Mouse (Mus musculus): Measurements from ENCODE around the gene Prim1. TPM values are rescaled to one million over a fixed set of nuclear protein-coding genes. Genes with fewer than 3 reads are reported as not detected.
A peak's percentile ranks its signal among the peaks of the same experiment; 100 is the strongest.
"Not testable (repeated sequence)": the region's sequence is repeated elsewhere in the genome, so short reads cannot be mapped to it uniquely, and the experiment has no call there.

Prim1 gene
- polyA plus RNA-seq, 1 experiment from 2014 or later, result 69.3 TPM

DNA sequence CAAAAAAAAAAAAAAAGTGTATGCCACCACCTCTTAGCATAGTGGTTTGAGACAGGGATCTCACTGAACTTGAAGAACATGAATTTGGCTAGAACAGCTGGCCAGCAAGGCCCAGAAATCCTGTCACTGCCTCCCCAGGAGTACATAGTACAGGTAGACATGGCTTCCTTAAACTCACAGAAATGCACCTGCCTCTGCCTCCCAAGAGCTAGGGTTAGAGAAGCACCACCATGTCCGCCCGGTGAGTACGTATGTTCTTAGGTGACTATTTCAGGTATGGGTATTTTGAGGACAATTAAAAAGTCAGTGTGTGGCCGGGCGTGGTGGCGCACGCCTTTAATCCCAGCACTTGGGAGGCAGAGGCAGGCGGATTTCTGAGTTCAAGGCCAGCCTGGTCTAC is 38.0 kb downstream of the Prim1 start:
- Histone ChIP-seq H3K4me1 (replicated peaks) (peaks cover 7% of the 10 kb centered on the region), H3K36me3 (replicated peaks) (peaks cover 35% of the 10 kb centered on the region), H3K9ac (no peak overlapping the region), H3K27ac (replicated peaks) (no peak overlapping the region), H3K9me3 (replicated peaks) (no peaks in the 10 kb centered on the region), H3K4me3 (replicated peaks) (no peak overlapping the region), H3K4me2 (no peak overlapping the region), H3K27me3 (no peaks in the 10 kb centered on the region)
- ATAC-seq (ENCODE audit: insufficient read depth), result no peak
- WGBS (ENCODE audit: insufficient replicate concordance), result 88% methylated on average over 8 of the region's 8 CpGs

- H3K4me2 ChIP-seq, result peak overlapping the region; percentile 97
- no peaks in the 10 kb centered on the region for H3K27me3 ChIP-seq
- no peaks in the 10 kb centered on the region for H3K9me3 ChIP-seq (replicated peaks)
- H3K4me1 ChIP-seq (replicated peaks), result peaks cover 42% of the 10 kb centered on the region
- H3K4me3 ChIP-seq (replicated peaks), result peak overlapping the region; percentile 98
- peaks cover 10% of the 10 kb centered on the region; the same call in 1 of the 2 replicates for H3K36me3 ChIP-seq (replicated peaks)
- WGBS (ENCODE audit: insufficient replicate concordance), result under 1% methylated on average over 18 of the region's 18 CpGs
- no peak for ATAC-seq (ENCODE audit: insufficient read depth)
- H3K9ac ChIP-seq, result peak overlapping the region; percentile 98
- peak overlapping the region; percentile 99 for H3K27ac ChIP-seq (replicated peaks)
Observed at GRCm38 (mm10) chr10:128058184-128058583, 43.2 kb downstream of the Prim1 start.

DNA sequence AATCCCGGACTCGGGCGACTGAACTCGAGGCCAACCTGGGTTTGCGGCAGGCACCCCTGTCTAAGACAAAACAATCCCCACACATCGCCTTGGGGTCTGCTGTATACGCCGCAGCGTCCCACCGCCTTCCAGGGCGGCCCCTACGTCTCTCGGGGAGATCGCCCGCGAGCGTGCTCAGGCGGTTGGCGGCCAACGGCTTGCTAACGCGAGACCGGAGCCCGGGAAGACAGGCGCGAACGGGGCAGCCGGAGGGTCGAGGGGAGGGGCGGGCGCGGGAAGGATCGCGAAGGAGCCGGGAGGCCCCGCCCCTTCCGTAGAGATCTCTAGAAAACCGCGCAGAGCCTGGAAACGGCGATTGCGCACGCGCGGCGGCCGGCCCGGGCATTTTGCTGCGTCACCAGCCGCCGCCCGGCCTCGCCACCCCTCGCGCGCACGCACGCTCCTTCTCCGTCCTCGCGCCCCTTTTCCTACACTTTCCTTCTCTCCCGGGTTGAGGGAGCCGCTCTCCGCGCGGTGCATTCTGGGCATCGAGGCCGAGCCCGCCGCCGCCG is 43.7 kb downstream of the Prim1 start, which contains the start of gene Ptges3:
Gene Ptges3 (plus strand): TSS at position 354 of the 551 bp plus-strand sequence.
- Histone ChIP-seq H3K27ac (replicated peaks) (peak within 1 kb of the TSS; percentile 99), H3K9ac (peak within 1 kb of the TSS; percentile 98), H3K27me3 (no peaks in the 10 kb centered on the region), H3K4me2 (peak within 1 kb of the TSS; percentile 97), H3K4me3 (replicated peaks) (peak within 1 kb of the TSS; percentile 98), H3K36me3 (replicated peaks) (peaks cover 13% of the 10 kb centered on the region), H3K9me3 (replicated peaks) (no peaks in the 10 kb centered on the region), H3K4me1 (replicated peaks) (peaks cover 47% of the 10 kb centered on the region)
- 1% methylated on average over 62 of the region's 72 CpGs for WGBS (ENCODE audit: insufficient replicate concordance)
- ATAC-seq (ENCODE audit: insufficient read depth), result peak; percentile 87

GRCm38 (mm10) chr10:128059207-128059981 is 44.4 kb downstream of the Prim1 start:
- WGBS (ENCODE audit: insufficient replicate concordance), result under 1% methylated on average over 61 of the region's 62 CpGs
- peak; percentile 51 for ATAC-seq (ENCODE audit: insufficient read depth)
- H3K4me1 ChIP-seq (replicated peaks), result peaks cover 52% of the 10 kb centered on the region
- peak overlapping the region; percentile 98 for H3K4me3 ChIP-seq (replicated peaks)
- H3K36me3 ChIP-seq (replicated peaks), result peaks cover 19% of the 10 kb centered on the region
- no peaks in the 10 kb centered on the region for H3K27me3 ChIP-seq
- H3K27ac ChIP-seq (replicated peaks), result peak overlapping the region; percentile 99
- H3K4me2 ChIP-seq, result peak overlapping the region; percentile 97
- H3K9ac ChIP-seq, result peak overlapping the region; percentile 98
- no peaks in the 10 kb centered on the region for H3K9me3 ChIP-seq (replicated peaks)

- H3K36me3 ChIP-seq (replicated peaks), result peaks cover 34% of the 10 kb centered on the region
- H3K4me3 ChIP-seq (replicated peaks), result peak overlapping the region; percentile 98
- peak overlapping the region; percentile 97 for H3K4me2 ChIP-seq
- H3K27me3 ChIP-seq, result no peaks in the 10 kb centered on the region
- H3K4me1 ChIP-seq (replicated peaks), result peaks cover 60% of the 10 kb centered on the region
- no peaks in the 10 kb centered on the region for H3K9me3 ChIP-seq (replicated peaks)
- no peak for ATAC-seq (ENCODE audit: insufficient read depth)
- WGBS (ENCODE audit: insufficient replicate concordance), result 41% methylated on average over 5 of the region's 5 CpGs
- H3K9ac ChIP-seq, result peak overlapping the region; percentile 98
- peak overlapping the region; percentile 64 for H3K27ac ChIP-seq (replicated peaks)
Observed at GRCm38 (mm10) chr10:128061109-128061508, 46.1 kb downstream of the Prim1 start.

DNA sequence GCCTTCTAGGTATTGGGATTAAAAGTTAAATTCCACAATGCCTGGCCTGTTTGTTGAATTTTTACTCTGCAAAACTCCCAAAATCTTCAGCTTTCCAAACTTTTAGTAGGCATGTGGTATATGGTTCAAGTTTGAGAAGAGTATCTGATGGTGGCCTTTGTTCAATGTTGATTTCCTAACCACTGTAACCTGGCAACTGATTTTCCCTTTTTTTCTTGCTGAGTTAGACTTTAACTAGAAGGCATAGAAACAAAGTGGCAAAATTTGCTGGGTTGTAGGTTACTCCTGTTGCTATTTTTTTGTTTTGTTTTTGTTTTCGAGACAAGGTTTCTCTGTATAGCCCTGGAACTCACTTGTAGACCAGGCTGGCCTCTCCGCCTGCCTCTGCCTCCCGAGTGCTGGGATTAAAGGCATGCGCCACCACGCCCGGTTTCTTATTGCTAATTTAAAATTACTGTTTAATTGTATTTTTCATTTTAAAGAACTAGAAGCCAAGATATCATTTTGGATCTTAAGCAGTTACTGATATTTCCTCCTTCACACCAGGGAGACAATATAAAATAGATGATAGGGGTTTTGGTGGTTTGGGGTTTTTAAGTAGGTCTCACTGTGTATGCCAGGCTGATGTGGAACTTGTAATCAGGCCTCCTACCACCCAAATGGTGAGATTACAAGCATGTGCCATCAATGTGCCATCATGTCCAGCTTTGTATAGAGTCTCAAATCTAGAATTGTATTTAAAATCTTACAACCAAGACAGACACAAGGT is 47.4 kb downstream of the Prim1 start:
- WGBS (ENCODE audit: insufficient replicate concordance), result 74% methylated on average over 6 of the region's 6 CpGs
- H3K4me2 ChIP-seq, result peak overlapping the region; percentile 47
- H3K27ac ChIP-seq (replicated peaks), result no peak overlapping the region
- H3K4me3 ChIP-seq (replicated peaks), result no peak overlapping the region; the same call in 1 of the 2 replicates
- peaks cover 64% of the 10 kb centered on the region for H3K4me1 ChIP-seq (replicated peaks)
- ATAC-seq (ENCODE audit: insufficient read depth), result no peak
- no peak overlapping the region for H3K9ac ChIP-seq
- no peaks in the 10 kb centered on the region for H3K27me3 ChIP-seq
- H3K36me3 ChIP-seq (replicated peaks), result peaks cover 40% of the 10 kb centered on the region
- H3K9me3 ChIP-seq (replicated peaks), result no peaks in the 10 kb centered on the region

- H3K27ac ChIP-seq (replicated peaks), result no peak overlapping the region
- peaks cover 66% of the 10 kb centered on the region for H3K36me3 ChIP-seq (replicated peaks)
- ATAC-seq (ENCODE audit: insufficient read depth), result no peak
- 80% methylated on average over 5 of the region's 5 CpGs for WGBS (ENCODE audit: insufficient replicate concordance)
- no peaks in the 10 kb centered on the region for H3K27me3 ChIP-seq
- H3K9me3 ChIP-seq (replicated peaks), result no peaks in the 10 kb centered on the region
- H3K4me1 ChIP-seq (replicated peaks), result peaks cover 59% of the 10 kb centered on the region
- no peak overlapping the region for H3K4me2 ChIP-seq
- H3K4me3 ChIP-seq (replicated peaks), result no peak overlapping the region
- H3K9ac ChIP-seq, result no peak overlapping the region
Observed at GRCm38 (mm10) chr10:128066072-128066471, 51.1 kb downstream of the Prim1 start.

GRCm38 (mm10) chr10:128069201-128069600 is 54.2 kb downstream of the Prim1 start:
- no peak for ATAC-seq (ENCODE audit: insufficient read depth)
- Histone ChIP-seq H3K36me3 (replicated peaks) (peaks cover 80% of the 10 kb centered on the region), H3K4me3 (replicated peaks) (no peak overlapping the region), H3K27ac (replicated peaks) (peak overlapping the region; percentile 60), H3K4me2 (0 out of 2 replicates have a peak overlapping the region, but pooled peaks have one; percentile 4), H3K9me3 (replicated peaks) (no peaks in the 10 kb centered on the region), H3K4me1 (replicated peaks) (peaks cover 29% of the 10 kb centered on the region), H3K27me3 (no peaks in the 10 kb centered on the region), H3K9ac (no peak overlapping the region)
- 48% methylated on average over 4 of the region's 4 CpGs for WGBS (ENCODE audit: insufficient replicate concordance)

- not testable (repeated sequence) for H3K9ac ChIP-seq; H3K27ac ChIP-seq (replicated peaks); H3K4me3 ChIP-seq (replicated peaks); H3K9me3 ChIP-seq (replicated peaks); H3K4me2 ChIP-seq; ATAC-seq (ENCODE audit: insufficient read depth); H3K27me3 ChIP-seq
- WGBS (ENCODE audit: insufficient replicate concordance), result 93% methylated on average over 2 of the region's 2 CpGs
- H3K4me1 ChIP-seq (replicated peaks), result peaks cover 20% of the 10 kb centered on the region
- peaks cover 81% of the 10 kb centered on the region for H3K36me3 ChIP-seq (replicated peaks)
Observed at GRCm38 (mm10) chr10:128070432-128070831, 55.5 kb downstream of the Prim1 start.

DNA sequence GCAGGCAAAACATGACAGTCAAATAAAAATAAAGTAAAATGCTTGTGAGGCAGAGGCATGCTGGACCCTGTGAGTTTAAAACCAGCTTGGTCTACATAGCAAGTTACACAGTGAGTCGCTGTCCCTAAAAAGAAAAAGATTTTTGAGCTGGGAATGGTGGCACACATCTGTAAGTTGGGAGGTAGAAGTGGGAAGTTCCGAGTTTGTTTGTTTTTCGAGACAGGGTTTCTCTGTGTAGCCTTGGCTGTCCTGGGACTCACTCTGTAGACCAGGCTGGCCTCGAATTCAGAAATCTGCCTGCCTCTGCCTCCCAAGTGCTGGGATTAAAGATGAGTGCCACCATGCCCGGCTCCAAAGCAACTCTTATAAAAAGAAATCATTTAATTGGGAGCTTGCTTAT is 63.3 kb downstream of the Prim1 start:
- H3K4me3 ChIP-seq (replicated peaks); H3K27ac ChIP-seq (replicated peaks); ATAC-seq (ENCODE audit: insufficient read depth); H3K9ac ChIP-seq; H3K27me3 ChIP-seq; H3K4me2 ChIP-seq; H3K9me3 ChIP-seq (replicated peaks): not testable (repeated sequence)
- WGBS (ENCODE audit: insufficient replicate concordance), result 67% methylated on average over 5 of the region's 5 CpGs
- Histone ChIP-seq H3K36me3 (replicated peaks) (peaks cover 41% of the 10 kb centered on the region), H3K4me1 (replicated peaks) (peaks cover 15% of the 10 kb centered on the region)
